Mouse (Mus musculus) midbrain, embryonic 11.5 days (tissue): ENCODE data around the gene Dact3. TPM values are rescaled to one million over a fixed set of nuclear protein-coding genes. Genes with fewer than 3 reads are reported as not detected.

Experiments used
- ATAC-seq: fragments of 200-750 bp; cut with Nextera tagmentation; 2 replicates; pipeline ENCODE4 v1.8.0; 2017; ENCODE audit warnings: moderate TSS enrichment, moderate library complexity; ENCODE audit not compliant: low FRiP score
- DNase-seq: peaks from one replicate; pipeline ENCODE4 v3.0.0; 2015; ENCODE audit warnings: low spot score; ENCODE audit errors: missing footprints
- H3K27ac ChIP-seq: fragments of 300-500 bp; sonication (generic); 2 replicates; pipeline ENCODE4 v1.5.1; 2014; ENCODE audit warnings: low read depth, low read length
- H3K27me3 ChIP-seq: fragments of 300-500 bp; sonication (generic); 2 replicates; pipeline ENCODE4 v1.6.1; 2014; ENCODE audit warnings: mild to moderate bottlenecking, low read length, moderate library complexity, mixed read lengths; ENCODE audit not compliant: control insufficient read depth, insufficient read depth
- H3K36me3 ChIP-seq: fragments of 300-500 bp; sonication (generic); 2 replicates; pipeline ENCODE4 v1.6.1; 2014; ENCODE audit warnings: mild to moderate bottlenecking, low read length, moderate library complexity, mixed read lengths; ENCODE audit not compliant: control insufficient read depth, insufficient read depth
- H3K4me1 ChIP-seq: fragments of 300-500 bp; sonication (generic); 2 replicates; pipeline ENCODE4 v1.6.1; 2014; ENCODE audit warnings: low read length; ENCODE audit not compliant: control insufficient read depth, insufficient read depth
- H3K4me2 ChIP-seq: fragments of 300-500 bp; sonication (generic); 2 replicates; pipeline ENCODE4 v1.6.1; 2014; ENCODE audit warnings: mild to moderate bottlenecking, moderate library complexity
- H3K4me3 ChIP-seq: fragments of 300-500 bp; sonication (generic); 2 replicates; pipeline ENCODE4 v1.5.1; 2014; ENCODE audit warnings: low read depth, low read length
- H3K9ac ChIP-seq: fragments of 300-500 bp; sonication (generic); 2 replicates; pipeline ENCODE4 v1.6.1; 2014; ENCODE audit warnings: low read length
- H3K9me3 ChIP-seq: fragments of 300-500 bp; sonication (generic); 2 replicates; pipeline ENCODE4 v1.6.1; 2016; ENCODE audit warnings: low read length; ENCODE audit not compliant: control insufficient read depth
- WGBS: fragments of 180-500 bp; shearing (Covaris S2); extraction: QIAGEN DNeasy Blood & Tissue Kit; methylation state at CpG from one replicate; pipeline ENCODE4 v1.1.7; 2014; 5-methylcytosine and 5-hydroxymethylcytosine counted together
- polyA plus RNA-seq: library from polyadenylated mRNA; unstranded; fragments of >200 nt; fragmentation: Nextera tagmentation; extraction: Ambion mirVana; gene quantifications from 2 replicates; pipeline ENCODE4 v1.2.1, GENCODE M21; 2014

Gene Dact3
- polyA plus RNA-seq, 1 experiment from 2014 or later = 5.3 TPM

DNA sequence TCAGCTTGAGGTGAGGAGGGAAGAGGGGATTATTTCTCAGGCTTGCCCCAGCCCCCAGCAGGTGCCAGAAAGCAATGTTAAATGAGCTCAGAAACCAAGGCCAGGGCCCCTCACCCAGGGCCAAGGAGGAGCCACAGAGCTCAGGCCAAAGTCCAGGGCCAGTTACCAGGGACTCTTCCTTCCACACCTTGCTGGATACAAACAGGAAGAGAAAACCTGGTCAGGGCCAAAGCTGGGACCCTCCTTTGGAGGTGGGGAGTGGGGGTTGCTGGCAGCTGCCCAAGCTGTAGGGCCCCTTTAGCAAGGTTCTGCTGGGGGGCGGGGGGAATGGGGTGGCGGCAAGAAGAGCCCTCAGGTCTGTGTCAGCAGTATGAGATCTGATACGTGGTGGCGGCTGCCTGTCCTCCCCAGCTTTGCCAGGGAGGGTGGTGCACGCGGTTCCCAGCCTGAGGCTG, 46.8 kb downstream of the Dact3 start:
- ATAC-seq (no peak), DNase-seq (no peak)
- no peaks in the 10 kb centered on the region for H3K27me3 ChIP-seq
- H3K4me3 ChIP-seq = peak overlapping the region; percentile 76
- peak overlapping the region; percentile 93 for H3K4me2 ChIP-seq
- H3K36me3 ChIP-seq = peaks cover 10% of the 10 kb centered on the region
- H3K9me3 ChIP-seq = no peaks in the 10 kb centered on the region
- H3K4me1 ChIP-seq = peaks cover 30% of the 10 kb centered on the region
- 77% methylated on average over 6 of the region's 6 CpGs for WGBS
- H3K9ac ChIP-seq = peak overlapping the region; percentile 97
- H3K27ac ChIP-seq = peak overlapping the region; percentile 57; the same call in 1 of the 2 replicates

- Histone ChIP-seq H3K4me3 (peak overlapping the region; percentile 76), H3K27ac (peak overlapping the region; percentile 57; the same call in 1 of the 2 replicates), H3K9ac (peak overlapping the region; percentile 97), H3K4me2 (peak overlapping the region; percentile 93), H3K9me3 (no peaks in the 10 kb centered on the region), H3K4me1 (peaks cover 30% of the 10 kb centered on the region), H3K36me3 (peaks cover 10% of the 10 kb centered on the region), H3K27me3 (no peaks in the 10 kb centered on the region)
- no peak for DNase-seq
- no peak for ATAC-seq
- 49% methylated on average over 10 of the region's 10 CpGs for WGBS
Measured at GRCm38 (mm10) chr7:16922360-16922973, 47.4 kb downstream of the Dact3 start.

DNA sequence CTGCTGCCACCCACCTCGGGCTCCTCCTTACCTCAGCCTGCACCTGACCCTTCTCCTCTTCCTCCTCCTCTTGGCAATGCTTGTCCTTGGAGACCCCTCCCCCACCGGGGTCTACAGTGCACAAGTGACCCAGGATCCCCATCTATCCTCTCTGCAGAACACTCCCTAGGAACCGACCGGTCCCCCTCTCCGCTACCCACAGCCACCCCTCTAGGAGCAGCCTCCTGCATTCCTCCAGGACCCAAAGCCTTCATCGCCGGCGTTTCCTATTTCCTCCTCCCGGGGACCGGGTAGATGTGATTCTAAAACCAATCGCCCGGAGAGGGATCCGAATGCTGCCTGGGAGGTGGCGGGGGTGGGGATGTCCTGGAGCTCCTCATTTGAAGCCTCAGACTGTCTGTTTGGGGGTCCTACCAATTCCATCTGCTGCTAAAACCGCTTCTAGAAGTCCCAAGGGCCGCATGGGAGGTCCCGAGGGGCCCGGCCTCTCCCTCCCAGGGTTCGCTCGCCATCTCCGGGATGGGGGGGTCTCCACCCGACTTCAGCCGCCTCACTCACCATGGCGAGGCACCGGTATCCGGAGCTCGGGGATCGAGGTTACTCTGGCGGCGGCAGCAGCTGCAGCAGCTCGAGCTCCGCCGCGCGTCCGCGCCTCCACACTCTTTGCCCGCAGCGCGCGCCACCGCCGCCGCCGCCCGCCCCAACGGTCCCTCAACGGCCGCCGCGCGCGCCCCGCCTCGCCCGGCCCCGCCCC, 48.3 kb downstream of the Dact3 start:
- 0% methylated on average over 37 of the region's 57 CpGs for WGBS
- ATAC-seq (peak; percentile 8; the same call in 1 of the 2 replicates), DNase-seq (peak; percentile 96)
- Histone ChIP-seq H3K36me3 (peaks cover 4% of the 10 kb centered on the region), H3K4me2 (peak overlapping the region; percentile 93), H3K9me3 (no peaks in the 10 kb centered on the region), H3K27me3 (no peaks in the 10 kb centered on the region), H3K27ac (peak overlapping the region; percentile 96), H3K4me1 (peaks cover 30% of the 10 kb centered on the region), H3K4me3 (peak overlapping the region; percentile 76), H3K9ac (peak overlapping the region; percentile 97)

DNA sequence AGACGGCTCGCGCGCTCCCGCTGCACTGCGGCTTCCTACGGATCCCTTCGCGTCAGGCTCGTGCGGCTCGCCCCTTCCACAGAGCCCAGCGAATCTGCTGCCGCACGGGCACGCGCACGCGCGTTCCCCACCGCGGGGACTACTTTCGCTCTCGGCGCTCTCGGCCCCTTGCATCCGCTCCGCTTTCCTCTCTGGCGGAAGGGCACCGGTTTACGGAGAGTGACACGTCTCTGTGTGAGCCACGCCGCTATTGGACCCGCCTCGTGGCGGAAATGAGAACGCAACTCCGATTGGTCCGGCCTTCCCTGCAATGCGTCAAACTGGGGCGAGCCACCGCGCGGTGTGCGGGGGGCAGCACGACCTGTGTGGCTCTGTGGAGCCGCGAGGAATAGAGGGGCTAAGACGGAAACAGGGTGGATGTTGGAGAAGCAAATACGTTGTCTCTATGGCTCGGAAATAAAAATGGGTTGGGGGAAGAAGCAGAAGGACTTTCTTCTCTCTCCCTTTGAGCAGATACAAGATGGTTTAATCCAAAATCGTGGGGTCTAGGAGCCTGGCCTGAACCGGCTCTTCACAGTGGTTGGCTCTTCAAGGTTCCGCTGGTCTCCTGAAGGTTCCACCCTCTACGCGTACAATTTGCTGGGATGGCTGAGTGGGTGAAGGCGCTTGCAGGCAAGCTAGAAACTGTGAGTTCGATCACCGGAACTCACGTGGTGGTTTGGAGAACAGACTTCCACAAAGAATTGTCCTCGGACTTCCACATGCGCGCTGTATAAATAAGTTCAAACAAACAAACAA, 49.1 kb downstream of the Dact3 start, which contains the start of gene Calm3:
Gene Calm3 (minus strand): TSS at position 78 of the 798 bp plus-strand sequence.
- WGBS = 2% methylated on average over 55 of the region's 64 CpGs
- H3K36me3 ChIP-seq = no peaks in the 10 kb centered on the region; the same call in 1 of the 2 replicates
- peak within 1 kb of the TSS; percentile 76 for H3K4me3 ChIP-seq

GRCm38 (mm10) chr7:16928341-16928740, 53.2 kb downstream of the Dact3 start:
- ATAC-seq (no peak), DNase-seq (no peak)
- no peak overlapping the region for H3K9ac ChIP-seq
- H3K9me3 ChIP-seq = no peaks in the 10 kb centered on the region
- no peak overlapping the region for H3K27ac ChIP-seq
- H3K4me3 ChIP-seq = no peak overlapping the region
- H3K27me3 ChIP-seq = no peaks in the 10 kb centered on the region
- H3K4me1 ChIP-seq = peaks cover 3% of the 10 kb centered on the region; the same call in 1 of the 2 replicates
- no peak overlapping the region for H3K4me2 ChIP-seq
- WGBS = 41% methylated on average over 2 of the region's 2 CpGs
- no peaks in the 10 kb centered on the region for H3K36me3 ChIP-seq

More for the DNA sequence above, 49.1 kb downstream of the Dact3 start, which contains the start of gene Calm3:
- DNase-seq (peak; percentile 100), ATAC-seq (peak; percentile 93)
- peak within 1 kb of the TSS; percentile 93 for H3K4me2 ChIP-seq
- no peaks in the 10 kb centered on the region for H3K9me3 ChIP-seq
- peak within 1 kb of the TSS; percentile 97 for H3K9ac ChIP-seq
- peaks cover 30% of the 10 kb centered on the region for H3K4me1 ChIP-seq
- H3K27ac ChIP-seq = peak within 1 kb of the TSS; percentile 96
- no peaks in the 10 kb centered on the region for H3K27me3 ChIP-seq

- Histone ChIP-seq H3K4me1 (peaks cover 3% of the 10 kb centered on the region; the same call in 1 of the 2 replicates), H3K4me2 (no peak overlapping the region), H3K4me3 (no peak overlapping the region), H3K27ac (no peak overlapping the region; the same call in 1 of the 2 replicates), H3K36me3 (no peaks in the 10 kb centered on the region), H3K27me3 (no peaks in the 10 kb centered on the region), H3K9me3 (no peaks in the 10 kb centered on the region), H3K9ac (no peak overlapping the region)
- WGBS = 0% methylated on average over 1 of the region's 1 CpGs
- peak; percentile 22; the same call in 1 of the 2 replicates for ATAC-seq
- DNase-seq = peak; percentile 97
Measured at GRCm38 (mm10) chr7:16930850-16931249, 55.7 kb downstream of the Dact3 start.

- H3K27me3 ChIP-seq = no peaks in the 10 kb centered on the region
- peak; percentile 98 for DNase-seq
- peaks cover 3% of the 10 kb centered on the region; the same call in 1 of the 2 replicates for H3K4me1 ChIP-seq
- no peak overlapping the region for H3K4me2 ChIP-seq
- H3K36me3 ChIP-seq = no peaks in the 10 kb centered on the region
- peak; percentile 67 for ATAC-seq
- H3K9ac ChIP-seq = no peak overlapping the region
- 18% methylated on average over 14 of the region's 14 CpGs for WGBS
- H3K9me3 ChIP-seq = no peaks in the 10 kb centered on the region
- no peak overlapping the region for H3K27ac ChIP-seq
- no peak overlapping the region for H3K4me3 ChIP-seq
Measured at GRCm38 (mm10) chr7:16931968-16932627, 57.0 kb downstream of the Dact3 start.
